Mouse (Mus musculus) brain, embryonic 14.5 days (tissue): ENCODE results near the gene Map3k20. TPM values are rescaled to one million over a fixed set of nuclear protein-coding genes. Genes with fewer than 3 reads are reported as not detected.

ENCODE experiments used
- DNase-seq: peaks from one replicate; pipeline ENCODE4 v3.0.0-alpha.2; 2011; ENCODE audit warnings: low read depth
- CTCF ChIP-seq: fragments of 200-500 bp; IDR thresholded peaks from 2 replicates; pipeline ENCODE4 v1.5.1; 2012; ENCODE audit warnings: inconsistent platforms, mild to moderate bottlenecking, moderate library complexity, borderline replicate concordance; ENCODE audit not compliant: insufficient read depth, insufficient read length; ENCODE audit errors: extremely low read depth
- POLR2A ChIP-seq: fragments of 200-500 bp; IDR thresholded peaks from 2 replicates; pipeline ENCODE4 v1.6.1; 2012; ENCODE audit warnings: mild to moderate bottlenecking, inconsistent platforms, borderline replicate concordance; ENCODE audit not compliant: poor library complexity, insufficient read depth, insufficient read length, severe bottlenecking; ENCODE audit errors: extremely low read depth
- polyA plus RNA-seq: library from polyadenylated mRNA; depleted of rRNA; stranded (reverse); fragments of >200 nt; gene quantifications from 2 replicates; pipeline ENCODE4 v1.2.3, GENCODE M21; 2012

The Map3k20 gene
- polyA plus RNA-seq, 1 experiment = 6.4 TPM

DNA sequence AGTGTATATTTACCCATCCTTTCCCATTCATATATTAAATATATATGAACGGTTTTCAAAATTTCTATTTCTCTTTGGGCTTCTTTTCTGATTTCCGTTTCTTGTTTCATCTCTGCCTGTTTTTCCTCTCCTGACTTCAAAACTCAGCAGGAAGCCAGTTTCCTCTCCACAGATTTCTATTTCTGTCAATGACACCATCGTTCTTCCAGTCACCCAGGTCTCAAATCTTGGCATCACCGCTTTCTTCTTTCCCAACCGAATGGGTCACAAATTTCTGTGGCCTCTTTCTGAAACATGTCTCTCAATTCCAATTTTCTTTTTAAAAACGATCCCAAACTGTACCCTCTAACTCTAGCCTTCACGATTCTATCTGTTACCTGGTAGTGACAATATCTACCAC, 748 bp upstream of the Map3k20 start:
- TF ChIP-seq POLR2A (no peak), CTCF (no peak)
- DNase-seq = no peak

- peak; percentile 54 for DNase-seq
- TF ChIP-seq CTCF (no peak), POLR2A (no peak)
Measured at GRCm38 (mm10) chr2:72285888-72286661, 638 bp downstream of the Map3k20 start.

- DNase-seq = peak; percentile 31
- TF ChIP-seq POLR2A (no peak), CTCF (no peak)
Measured at GRCm38 (mm10) chr2:72287142-72287541, 1.7 kb downstream of the Map3k20 start.

- DNase-seq = no peak
- TF ChIP-seq CTCF (no peak), POLR2A (no peak)
Measured at GRCm38 (mm10) chr2:72288932-72289534, 3.6 kb downstream of the Map3k20 start.

- no peak for TF ChIP-seq CTCF
- TF ChIP-seq POLR2A = no peak
- DNase-seq = no peak
Measured at GRCm38 (mm10) chr2:72291103-72291502, 5.7 kb downstream of the Map3k20 start.

DNA sequence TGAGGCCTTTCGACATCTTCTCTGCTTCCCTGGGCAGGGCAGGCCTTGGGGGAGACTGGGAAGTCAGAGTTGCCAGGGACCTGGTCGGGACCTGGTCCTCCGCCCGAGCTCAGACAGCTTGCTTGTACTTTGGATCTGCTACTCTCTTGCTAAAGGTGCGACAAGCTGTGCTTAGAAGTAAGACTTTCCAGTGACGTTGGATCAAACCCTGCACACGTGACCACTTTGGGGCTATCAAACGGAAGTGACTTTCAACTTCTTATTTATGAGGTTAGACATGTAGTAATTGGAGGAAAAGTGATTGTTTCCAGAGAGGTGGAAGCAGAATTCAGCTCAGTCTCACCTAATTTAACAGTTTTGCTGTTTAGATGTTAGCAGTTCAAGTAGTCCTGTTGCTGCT, 7.1 kb downstream of the Map3k20 start:
- DNase-seq = no peak
- TF ChIP-seq CTCF (no peak), POLR2A (no peak)

DNA sequence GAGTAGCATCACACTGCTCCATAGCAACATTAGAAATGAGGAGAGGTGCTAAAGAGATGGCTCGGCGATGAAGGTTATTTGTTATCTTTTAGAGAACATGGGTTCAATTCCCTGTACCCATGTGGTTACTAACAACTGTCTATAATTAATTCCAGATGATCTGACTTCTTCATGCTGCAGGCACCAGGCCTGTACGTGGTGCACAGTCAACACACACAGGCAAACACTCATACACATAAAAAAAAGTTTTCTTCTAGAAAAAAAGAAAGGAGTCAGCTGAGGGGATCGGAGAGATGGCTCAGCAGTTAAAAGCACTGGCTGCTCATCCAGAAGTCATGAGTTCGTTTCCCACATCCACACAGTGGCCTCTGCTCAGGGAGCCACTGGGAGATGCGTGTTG, 9.6 kb downstream of the Map3k20 start:
- no peak for TF ChIP-seq CTCF
- TF ChIP-seq POLR2A = no peak
- no peak for DNase-seq

GRCm38 (mm10) chr2:72296984-72297715, 11.7 kb downstream of the Map3k20 start:
- DNase-seq = no peak
- TF ChIP-seq CTCF = no peak
- TF ChIP-seq POLR2A = no peak

- no peak for TF ChIP-seq POLR2A
- no peak for TF ChIP-seq CTCF
- DNase-seq = no peak
Measured at GRCm38 (mm10) chr2:72297716-72298082, 12.3 kb downstream of the Map3k20 start.

DNA sequence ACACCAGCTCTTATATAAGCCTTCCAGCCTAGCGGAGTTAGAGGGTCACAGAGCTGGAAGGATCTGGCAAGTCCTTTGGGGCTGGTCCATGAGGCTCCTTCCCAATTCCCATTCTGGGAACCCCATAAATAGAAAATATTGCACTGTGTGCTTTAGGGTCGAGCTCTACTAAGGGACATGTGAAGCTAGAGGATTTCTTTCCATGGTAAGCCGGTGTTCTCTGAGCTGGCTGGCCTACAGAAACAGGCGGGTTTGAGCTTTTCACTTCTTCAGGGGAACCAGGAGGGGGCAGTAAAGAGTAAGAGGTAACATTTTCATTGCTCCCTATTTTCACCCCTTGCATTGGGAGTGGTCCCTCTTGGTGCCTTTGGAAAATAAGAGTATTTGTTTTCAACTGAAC, 13.0 kb downstream of the Map3k20 start:
- TF ChIP-seq POLR2A (no peak), CTCF (peak; percentile 65; the same call in 1 of the 2 replicates)

GRCm38 (mm10) chr2:72301194-72301916, 15.9 kb downstream of the Map3k20 start:
- TF ChIP-seq POLR2A (no peak), CTCF (no peak)
- DNase-seq = no peak

More for the DNA sequence above, 13.0 kb downstream of the Map3k20 start:
- DNase-seq = peak; percentile 55
